Mouse (Mus musculus) spleen, embryonic (tissue): Measurements from ENCODE around the gene Bend3.

Experiments
- CTCF ChIA-PET: fragments of 350-600 bp; sonication (Branson Sonifier 250); formaldehyde crosslinking; loops from one replicate; lab custom pipeline; 2022; lab: Charles Lee

Gene Bend3

DNA sequence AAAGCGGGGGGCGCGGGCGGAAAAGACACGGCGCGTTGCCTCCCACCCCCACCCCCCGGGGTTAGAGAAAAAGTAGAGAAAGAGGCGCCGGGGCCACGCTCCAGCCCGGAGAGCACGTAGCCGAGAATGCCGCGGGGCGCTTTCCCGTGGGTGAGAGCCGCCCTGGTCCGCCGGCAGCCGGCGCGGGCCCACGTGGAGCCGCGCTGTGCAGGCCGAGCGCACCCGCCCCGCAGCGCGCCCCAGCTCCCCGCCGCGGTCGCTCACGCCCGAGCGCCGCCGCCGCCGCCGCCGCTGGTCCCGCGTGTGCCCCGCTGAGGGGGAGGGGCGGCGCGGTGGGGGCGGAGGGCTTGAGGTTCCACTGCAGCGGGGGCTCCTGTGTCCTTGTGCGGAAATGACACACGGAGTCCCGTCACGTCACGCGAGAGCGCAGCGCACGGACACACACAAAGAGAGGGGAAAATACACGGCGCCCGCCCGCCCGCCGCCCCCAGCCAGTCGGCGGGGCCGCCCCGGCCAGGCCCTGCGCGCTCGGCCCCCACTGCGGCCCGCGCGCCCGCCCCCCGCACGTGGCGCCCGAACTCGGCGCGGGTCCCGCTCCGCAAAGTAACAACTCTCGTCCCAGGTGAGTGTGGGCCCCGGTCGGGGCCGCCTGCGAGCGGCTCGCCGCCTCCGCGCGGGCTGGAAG, at the start of gene Bend3:
TSS of gene Bend3 (plus strand) at position 81 of the 685 bp plus-strand sequence.
- CTCF ChIA-PET = no interaction called here

DNA sequence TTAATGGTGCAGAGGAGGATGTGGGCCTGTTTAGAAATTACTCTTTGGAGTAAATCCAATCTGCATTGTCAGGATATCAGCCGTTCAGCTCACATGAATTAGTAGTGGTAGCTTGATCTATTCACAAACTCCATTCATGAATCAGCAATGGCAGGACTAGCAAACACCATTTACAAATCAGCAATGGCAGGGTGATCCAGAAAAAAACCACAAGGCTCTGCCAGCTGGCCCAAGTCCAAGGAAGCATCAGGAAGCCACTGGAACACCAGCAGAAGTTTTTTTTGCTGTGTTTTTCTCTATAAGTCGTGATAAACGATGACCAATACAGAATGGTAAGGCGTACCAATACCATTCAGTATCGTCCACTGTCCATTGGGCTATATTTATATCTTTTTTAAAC, 48.0 kb upstream of the Bend3 start:
- CTCF ChIA-PET = no interaction called here

DNA sequence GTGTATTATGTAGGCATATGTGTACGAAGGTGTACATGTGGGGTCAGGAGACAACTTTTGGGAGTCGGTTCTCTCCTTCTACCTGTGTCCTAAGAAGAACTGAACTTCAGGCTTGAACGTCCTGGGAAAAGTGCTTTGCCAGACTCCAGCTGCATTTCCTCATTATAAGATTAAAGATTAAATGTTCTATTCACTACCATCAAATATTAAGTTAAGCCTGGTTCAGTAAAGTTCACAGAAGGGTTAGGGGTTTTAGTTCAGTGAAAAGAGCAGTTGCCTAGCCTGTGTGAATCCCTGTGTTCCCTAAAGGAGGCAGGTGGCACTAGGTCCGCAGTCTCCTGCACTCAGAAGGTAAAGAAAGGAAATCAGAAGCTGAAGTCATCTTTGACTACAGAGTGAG, 44.3 kb upstream of the Bend3 start:
- CTCF ChIA-PET = no interaction called here

DNA sequence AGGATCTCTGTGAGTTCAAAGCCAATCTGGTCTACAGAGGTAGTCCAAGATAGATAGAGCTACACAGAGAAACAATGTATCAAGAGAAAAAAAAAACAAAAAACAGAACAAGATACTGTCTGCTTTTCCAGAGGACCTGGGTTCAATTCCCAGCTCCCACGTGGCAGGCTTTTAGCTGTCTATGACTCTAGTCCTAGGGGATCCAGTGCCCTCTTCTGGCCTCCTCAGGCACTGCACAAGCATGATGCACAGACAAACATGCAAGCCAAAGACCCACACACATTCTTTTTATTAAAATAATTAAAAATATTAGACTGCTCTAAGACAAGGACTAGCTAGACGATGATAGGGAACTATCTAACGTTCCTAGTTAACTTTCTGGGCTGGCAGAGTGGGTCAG, 42.9 kb upstream of the Bend3 start:
- CTCF ChIA-PET = no interaction called here

DNA sequence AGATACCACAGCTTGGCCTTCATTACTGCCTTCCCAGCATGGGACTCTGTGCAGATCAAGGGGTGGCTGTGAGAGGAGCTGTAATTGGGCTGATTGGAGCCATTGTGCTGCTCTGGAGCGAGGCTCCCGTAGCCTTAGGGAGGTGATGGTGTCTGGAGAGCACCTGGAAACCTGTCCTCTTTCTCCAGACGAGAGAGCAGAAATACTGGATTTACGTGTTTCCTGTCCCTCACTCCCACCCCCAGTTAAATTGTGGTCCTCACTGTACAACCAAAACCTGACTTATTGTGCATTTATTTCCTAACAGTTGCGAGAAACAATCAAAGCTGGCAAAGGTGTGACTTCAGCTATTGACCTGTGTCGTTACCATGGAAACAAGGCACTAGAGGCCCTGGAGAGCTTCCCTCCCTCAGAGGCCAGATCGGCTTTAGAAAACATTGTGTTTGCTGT, 39.1 kb upstream of the Bend3 start:
- CTCF ChIA-PET = interaction anchor here (0.6 kb wide), 1 partner anchor 461 kb away, joined by 3 read pairs; no protein-coding TSS in a partner anchor

DNA sequence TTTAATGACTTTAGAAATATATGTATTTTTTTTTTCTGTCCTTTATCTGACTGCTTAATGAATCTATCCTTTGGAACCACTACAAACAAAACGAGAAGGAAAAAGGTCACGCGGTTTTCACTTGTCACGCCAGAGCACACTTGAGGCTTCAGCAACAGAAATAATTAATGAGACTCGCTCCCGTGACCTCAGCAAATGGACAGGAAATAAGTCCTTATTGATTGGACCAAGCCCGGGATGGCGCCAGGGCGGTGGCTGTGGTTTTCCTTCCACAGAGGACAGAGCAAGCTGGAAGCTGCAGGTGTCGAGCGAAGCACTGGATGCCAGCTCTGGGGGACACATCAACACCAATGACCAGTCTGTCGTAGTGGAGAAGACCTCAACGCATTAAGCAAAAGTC, 38.6 kb upstream of the Bend3 start:
- CTCF ChIA-PET = interaction anchor here (0.6 kb wide), 1 partner anchor 35 kb away, joined by 10 read pairs; no protein-coding TSS in a partner anchor

DNA sequence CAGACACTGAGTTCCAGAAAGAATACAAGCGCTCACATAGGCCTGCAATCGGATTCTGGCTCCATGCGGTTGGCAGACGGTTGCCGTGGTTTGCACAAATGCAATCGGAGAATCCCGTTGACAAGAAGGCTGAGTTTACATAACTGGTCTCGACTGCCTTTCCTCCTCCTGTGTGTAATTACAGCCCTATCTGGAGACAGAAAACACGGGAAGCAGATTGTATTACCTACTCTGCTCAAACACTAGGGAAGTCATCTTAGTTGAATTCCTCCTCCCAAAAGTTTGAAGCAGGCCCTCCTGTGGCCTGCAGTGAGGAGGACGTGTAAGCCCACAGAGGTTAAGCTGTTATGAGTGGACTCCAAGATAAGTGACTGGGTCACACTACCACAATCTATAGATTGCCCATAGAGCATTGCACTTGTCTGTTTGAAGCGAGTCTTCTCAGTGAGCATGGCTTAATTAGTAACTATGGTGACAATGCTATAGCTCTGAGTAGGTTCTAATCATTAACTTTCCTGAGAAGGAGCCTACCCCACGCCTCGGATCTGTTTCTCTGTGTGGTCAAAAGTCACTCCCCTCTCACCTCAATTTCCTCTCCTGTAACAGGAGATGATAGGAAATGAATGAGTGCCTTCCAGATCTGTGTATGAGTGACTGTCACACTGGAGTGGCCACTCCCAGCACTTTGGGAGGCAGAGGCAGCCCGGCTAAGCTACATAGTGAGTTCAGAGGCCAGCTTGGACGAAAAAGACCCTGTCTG, 37.5 kb upstream of the Bend3 start:
- CTCF ChIA-PET = no interaction called here

DNA sequence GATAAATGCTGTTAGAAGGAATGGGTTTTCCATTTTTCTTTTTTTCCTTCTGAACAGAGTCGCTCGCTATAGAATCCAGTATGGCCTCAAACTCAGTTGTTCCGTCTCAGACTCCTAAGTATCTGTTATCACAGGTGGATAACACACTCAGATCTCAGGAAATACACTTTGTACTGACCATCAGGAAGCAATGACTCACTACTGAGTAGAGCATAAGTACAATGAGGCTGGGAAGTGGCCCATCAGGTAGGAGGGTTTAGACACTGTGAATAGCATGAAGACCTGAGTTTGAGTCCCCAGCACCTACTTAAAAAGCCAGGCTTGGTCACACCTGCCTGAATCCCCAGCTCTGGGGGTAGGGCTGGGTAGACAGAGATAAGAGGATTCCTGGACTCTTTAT, 30.0 kb upstream of the Bend3 start:
- CTCF ChIA-PET = interaction anchor here (0.6 kb wide), 1 partner anchor 220 kb away, joined by 4 read pairs; no protein-coding TSS in a partner anchor

DNA sequence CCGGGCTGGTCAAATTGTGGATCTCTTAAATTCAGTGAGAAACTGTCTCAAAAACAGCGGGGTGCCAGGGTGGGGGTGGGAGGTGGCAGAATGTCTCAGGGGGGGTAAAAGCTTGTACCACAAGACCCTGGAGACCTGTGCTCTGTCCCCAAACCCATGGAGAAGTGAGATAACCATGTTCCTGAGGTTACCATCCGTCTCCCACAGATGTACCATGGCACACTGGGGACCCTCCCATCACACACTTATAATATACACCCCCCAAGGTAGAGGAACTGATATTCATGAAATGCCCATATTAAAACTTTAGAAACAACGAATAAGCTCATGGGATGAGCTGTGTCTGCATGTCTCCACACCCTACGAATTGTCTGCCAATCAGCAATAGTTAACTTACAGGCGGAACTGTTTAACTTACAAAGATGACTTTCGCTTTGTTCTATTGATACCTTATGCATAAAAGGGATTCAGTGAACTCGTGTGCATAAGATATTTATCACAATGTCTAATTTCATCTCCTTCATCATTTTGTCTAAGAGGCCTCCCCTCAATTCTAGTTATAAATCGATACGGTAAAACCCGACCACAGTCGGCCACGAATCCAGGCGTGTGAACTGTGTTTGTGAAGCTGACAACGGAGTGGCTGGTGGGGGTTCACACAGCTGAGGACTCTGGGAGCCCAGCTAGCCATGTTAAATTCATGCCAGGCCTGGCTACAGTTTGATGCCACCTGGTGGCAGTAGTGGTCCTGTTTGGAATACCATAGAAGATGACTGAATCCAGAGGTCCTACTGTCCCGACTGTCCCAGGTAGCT, 26.6 kb upstream of the Bend3 start:
- CTCF ChIA-PET = interaction anchor here (0.6 kb wide), 1 partner anchor 96 kb away, joined by 3 read pairs; no protein-coding TSS in a partner anchor

DNA sequence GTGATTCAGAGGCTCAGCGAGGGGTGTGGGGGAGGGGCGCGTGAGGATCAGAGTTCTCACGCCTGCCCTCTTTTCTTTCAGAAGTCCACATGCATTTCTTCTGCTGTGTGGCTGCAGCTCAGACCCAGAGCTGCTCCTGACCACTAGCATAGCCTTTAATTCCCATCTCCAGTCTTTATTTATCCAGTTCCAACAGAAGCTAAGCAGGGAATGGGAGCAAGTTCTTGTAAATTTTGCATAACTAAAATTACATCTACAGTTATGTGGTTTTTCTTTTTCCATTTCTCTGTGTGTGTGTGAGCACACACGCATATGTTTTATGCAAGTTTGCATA, 26.0 kb upstream of the Bend3 start:
- CTCF ChIA-PET = no interaction called here

DNA sequence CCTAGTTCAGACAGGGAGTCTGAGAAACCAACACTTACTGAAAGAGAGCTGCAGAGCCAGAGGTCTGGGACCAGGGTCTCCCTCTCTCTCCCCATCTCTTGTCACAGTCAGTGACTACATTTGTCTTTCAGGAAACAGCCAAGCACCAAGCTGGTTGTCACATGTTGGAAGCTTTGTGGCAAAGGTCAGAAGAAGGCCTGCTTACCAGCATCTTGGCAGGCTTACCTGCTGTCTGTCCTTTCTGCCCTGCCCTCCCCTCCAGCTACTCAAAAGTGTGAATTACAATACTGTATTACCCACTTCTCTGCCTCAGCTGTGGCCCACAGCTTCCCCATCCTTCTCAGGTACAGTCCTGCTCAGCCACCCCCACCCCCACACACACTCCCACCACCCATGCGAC, 24.4 kb upstream of the Bend3 start:
- CTCF ChIA-PET = no interaction called here

DNA sequence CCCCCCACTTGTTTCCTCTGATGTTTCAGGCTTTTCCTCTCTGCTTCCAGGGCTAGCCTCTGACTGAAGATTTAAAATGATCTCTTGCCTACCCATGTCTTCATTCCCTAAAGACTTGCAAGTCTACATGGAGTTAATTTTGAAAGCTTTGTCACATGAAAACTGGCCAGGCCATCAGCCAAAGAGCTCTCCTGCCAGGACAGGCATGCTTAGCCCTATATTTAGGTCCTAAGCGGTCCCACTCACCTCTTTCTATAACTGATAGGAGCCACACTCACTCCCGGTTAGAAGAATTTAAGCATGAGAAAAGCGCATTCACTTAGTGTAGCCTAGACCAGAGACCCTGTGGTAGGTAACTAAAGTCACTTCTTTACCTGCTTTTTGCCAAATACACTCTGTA, 24.0 kb upstream of the Bend3 start:
- CTCF ChIA-PET = no interaction called here

DNA sequence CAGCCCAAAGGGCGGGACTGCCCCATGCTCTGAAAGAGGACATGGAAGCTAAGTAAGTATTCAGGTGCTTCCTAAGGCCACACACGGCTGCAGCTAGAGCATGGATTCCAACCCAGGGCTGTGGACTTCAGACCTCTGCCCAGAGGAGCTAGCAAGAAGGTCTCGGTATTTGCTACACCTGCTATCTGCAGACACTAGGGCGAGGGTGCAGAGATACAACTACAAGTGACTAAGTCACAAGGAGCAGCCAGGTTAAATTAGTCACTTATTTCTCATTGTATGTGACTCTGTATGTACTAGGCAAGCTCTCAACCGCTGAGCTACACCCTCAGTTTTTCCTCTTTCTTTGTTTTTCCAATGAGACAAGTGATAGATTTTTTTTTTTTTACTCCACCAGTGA, 15.8 kb upstream of the Bend3 start:
- CTCF ChIA-PET = no interaction called here

DNA sequence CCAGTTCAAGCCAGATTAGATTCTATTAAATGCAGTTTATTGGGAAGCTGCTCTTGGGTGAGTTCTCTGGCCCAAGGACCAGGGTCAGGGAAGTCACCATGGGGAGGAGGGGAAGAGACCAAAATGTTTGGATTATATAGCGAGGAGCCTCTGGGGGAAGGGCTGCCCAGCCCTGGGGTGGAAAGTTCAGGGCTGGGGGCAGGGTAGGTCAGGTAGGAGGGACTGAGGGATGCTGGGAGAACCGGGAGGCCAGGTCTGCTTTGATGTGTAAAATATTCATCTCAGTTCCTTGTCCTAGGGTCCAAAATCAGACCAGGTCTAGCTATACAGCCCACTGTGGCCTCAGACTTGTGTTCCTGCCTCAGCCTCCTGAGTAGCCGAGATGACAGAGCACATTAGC, 15.4 kb upstream of the Bend3 start:
- CTCF ChIA-PET = no interaction called here

DNA sequence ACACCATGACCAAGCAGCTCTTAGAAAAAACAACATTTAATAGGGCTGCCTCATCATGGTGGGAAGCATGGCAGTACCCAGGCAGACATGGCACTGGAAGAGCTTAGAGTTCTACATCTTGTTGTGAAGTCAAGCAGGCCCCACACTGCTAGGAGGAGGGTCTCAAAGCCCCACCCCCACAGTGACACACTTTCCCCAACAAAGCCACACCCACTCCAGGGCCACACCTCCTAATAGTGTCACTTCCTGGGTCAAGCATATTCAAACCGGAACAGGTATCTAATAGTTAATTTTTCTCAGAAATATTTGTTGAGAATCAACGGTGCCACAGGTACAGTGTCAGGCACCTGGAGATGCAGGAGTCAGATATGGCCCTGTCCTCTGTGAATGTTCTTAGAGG, 12.4 kb upstream of the Bend3 start:
- CTCF ChIA-PET = no interaction called here

DNA sequence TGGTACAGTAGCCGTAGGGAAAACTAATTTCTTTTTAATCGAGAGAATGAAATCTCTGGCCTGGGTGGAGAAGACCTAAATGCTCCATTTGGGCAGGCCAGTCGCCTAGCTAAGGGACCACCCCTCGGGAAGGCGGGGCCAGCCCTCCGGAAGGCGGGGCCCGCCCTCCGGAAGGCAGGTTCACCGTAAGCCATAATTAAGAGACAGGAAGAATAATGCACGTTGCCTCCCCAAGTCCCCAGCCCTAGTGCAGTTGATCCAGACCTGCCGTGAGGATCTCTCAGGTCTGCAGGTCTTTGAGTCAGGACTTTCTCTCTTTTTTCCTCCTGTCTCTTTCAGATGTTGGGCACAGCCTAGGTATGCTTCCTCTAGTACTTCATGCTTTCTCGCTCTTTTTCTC, 11.0 kb upstream of the Bend3 start:
- CTCF ChIA-PET = no interaction called here

DNA sequence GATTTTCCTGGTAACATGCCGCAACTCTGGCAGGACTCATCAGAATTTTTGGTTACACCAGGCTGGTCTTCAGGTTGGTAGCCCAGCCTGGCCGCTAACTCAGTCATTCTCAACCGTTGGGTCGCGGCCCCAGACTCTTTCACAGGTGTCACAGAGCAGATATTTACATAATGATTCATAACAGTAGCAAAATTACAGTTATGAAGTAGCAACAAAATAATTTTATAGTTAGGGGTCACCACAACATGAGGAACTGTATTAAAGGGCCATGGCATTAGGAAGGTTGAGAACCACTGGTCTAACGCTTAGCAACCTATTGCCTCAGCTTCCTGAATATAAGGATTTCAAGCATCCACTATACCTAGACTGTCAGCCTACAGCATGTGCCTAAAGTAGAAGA, 10.3 kb upstream of the Bend3 start:
- CTCF ChIA-PET = no interaction called here

DNA sequence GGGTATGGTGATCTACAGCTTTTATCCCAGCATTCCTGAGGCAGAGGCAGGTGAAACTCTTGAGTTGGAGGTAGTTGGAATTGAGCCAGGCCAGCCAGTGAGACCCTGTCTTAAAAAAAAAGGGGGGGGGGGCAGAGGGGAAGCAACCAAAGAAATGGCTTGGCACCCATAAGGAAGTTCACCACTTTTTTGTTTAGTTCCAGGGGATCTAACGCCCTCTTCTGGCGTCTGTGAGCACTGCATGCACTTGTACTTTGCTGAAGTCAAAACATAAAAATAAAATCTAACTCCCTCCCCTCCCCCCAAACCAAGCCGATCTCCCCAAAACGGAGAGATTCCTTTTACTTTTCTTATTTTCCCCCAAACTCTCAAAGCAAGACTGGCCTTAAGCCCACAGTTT, 3.3 kb upstream of the Bend3 start:
- CTCF ChIA-PET = interaction anchor here (0.6 kb wide), 2 partner anchors 35 to 95 kb away, joined by 3 to 10 read pairs; no protein-coding TSS in a partner anchor

DNA sequence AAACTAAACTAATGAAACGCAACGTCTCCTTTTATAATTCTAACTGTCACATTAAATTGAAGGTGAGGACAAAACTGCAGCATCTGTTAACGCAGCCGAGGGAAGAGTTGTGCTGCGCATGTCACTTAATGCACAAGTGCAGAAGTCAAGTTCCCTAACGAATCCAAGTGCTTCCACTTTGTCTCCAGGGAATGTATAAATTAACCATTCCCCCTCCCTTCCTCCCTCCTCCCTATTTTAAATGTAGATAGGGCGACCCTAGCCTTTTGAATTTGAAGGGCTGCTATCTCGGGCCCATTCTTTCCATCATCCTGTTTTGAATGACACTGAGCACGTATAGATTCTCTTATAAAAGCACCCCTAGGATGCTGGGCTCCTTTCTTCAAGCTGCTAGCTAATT, 1.2 kb upstream of the Bend3 start:
- CTCF ChIA-PET = interaction anchor here (0.5 kb wide), 2 partner anchors 58 to 542 kb away, joined by 3 to 4 read pairs; no protein-coding TSS in a partner anchor

DNA sequence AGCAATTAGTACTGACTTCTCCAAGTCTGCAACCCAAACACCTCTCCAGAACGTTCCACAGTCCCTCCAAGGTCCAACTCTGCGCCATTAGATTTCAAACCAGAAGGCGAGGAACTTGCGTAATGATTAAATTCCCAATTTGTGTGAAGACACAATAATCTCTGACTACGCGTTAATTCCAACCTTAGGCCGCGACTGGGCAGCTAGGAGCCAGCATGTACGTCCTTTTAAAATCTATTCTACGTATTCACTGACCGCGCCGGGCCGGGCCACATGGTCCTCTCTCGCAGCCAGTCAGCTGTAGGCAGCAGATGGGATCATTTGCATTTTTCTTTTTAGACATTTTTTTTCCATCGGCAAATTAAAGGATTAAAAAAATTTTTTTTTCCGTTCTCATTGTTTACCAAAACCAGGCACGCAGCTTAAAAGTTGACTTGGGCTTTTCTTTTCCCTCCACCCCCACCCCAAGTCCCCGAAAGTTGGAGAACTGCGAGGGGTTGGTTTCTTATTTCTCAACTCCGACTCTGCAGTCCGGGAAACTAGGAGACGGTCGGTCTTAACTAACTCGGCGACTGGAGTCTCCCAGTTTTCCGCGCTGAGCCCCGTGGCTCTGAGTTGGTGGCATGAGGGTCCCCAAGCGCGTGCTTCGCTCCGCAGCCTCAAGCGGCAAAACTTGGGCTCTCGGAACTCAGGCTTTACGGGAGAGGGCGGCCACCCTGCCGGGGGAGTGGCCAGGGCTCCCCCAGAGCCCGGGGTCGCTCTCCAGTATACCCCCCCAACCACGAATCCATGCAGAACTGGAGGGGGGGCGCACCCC, 558 bp upstream of the Bend3 start:
- CTCF ChIA-PET = interaction anchor here (0.5 to 0.7 kb wide), 2 partner anchors 58 to 62 kb away, joined by 3 to 4 read pairs; no protein-coding TSS in a partner anchor
